Mouse (Mus musculus) thymus, adult 2 months (tissue): ENCODE results near the gene Spib.
A peak's percentile ranks its signal among the peaks of the same experiment; 100 is the strongest.

Experiments used
- CTCF ChIP-seq: fragments of 200-500 bp; IDR thresholded peaks from 2 replicates; pipeline ENCODE4 v1.5.1; 2012; ENCODE audit warnings: mild to moderate bottlenecking, control low read depth, low read length, moderate library complexity, borderline replicate concordance; ENCODE audit not compliant: control insufficient read depth, poor library complexity, insufficient read depth; ENCODE audit errors: extremely low read depth
- POLR2A ChIP-seq: fragments of 200-500 bp; IDR thresholded peaks from 2 replicates; pipeline ENCODE4 v1.6.1; 2012; ENCODE audit warnings: mild to moderate bottlenecking, low read length, control low read depth, moderate library complexity; ENCODE audit not compliant: control insufficient read depth, poor library complexity, insufficient read depth; ENCODE audit errors: extremely low read depth

DNA sequence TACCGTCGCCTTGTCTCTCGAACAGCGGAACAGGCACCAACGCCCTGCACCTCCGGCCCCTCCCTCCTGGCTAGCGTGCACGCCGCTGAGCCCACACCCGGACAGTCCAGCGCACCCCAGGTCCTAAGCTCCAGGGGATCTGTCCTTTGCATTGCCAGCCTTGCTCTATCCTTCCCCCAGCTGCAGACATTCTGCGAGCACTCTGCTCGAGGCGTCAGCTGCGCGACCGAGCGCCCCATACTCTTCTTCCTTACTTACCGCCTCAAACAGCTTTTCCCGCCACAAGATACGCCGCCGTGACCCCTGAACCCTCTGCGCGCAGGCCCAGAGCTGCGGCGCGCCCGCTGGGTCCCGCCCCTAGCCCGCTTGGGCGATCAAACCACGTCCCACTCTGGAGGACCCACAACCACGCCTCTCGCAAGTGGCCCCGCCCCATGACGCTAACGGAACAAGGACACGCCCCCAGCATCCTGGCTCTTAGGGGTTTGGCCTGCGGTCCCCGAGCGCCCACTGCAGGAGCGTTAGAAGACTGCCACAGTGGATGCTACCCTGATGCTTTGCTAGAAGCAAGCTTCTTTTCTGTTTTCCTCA lies 16.7 kb upstream of the Spib start, which contains the start of gene Pold1:
- peak; percentile 36; the same call in 1 of the 2 replicates for TF ChIP-seq POLR2A
- TF ChIP-seq CTCF: peak; percentile 84
